Mouse (Mus musculus): ENCODE data around the gene Trdn.

Trdn gene

GRCm38 (mm10) chr10:33366521-33366920, 286.2 kb downstream of the Trdn start:
- DNase-seq (ENCODE audit: low read depth in 1 of 2, low spot score in 2 of 2), result no peak

GRCm38 (mm10) chr10:33370534-33370933, 290.2 kb downstream of the Trdn start:
- DNase-seq (ENCODE audit: low read depth in 1 of 2, low spot score in 2 of 2), result no peak

GRCm38 (mm10) chr10:33375474-33376029, 295.2 kb downstream of the Trdn start:
- DNase-seq (ENCODE audit: low read depth in 1 of 2, low spot score in 2 of 2), result no peak

All from monocyte, adult 2 months (primary cell).